Mouse (Mus musculus) liver, embryonic 16.5 days (tissue): ENCODE measurements at regions not wholly inside any gene's neighbourhood (a gene's known extent, or its start where the extent isn't known, plus 50 kb on each side); places are given as distances from the start of the nearest gene placed in this dataset.

Experiments used
- ATAC-seq: fragments of 200-750 bp; cut with Nextera tagmentation; 2 replicates; pipeline ENCODE4 v1.8.0; 2017; ENCODE audit warnings: low read depth, mild to moderate bottlenecking, moderate number of reproducible peaks, moderate library complexity
- H3K27ac ChIP-seq: fragments of 300-500 bp; sonication (generic); 2 replicates; pipeline ENCODE4 v1.5.1; 2014; ENCODE audit warnings: mild to moderate bottlenecking, low read length
- H3K27me3 ChIP-seq: fragments of 300-500 bp; sonication (generic); 2 replicates; pipeline ENCODE4 v1.6.1; 2014; ENCODE audit warnings: low read depth, low read length, mixed read lengths; ENCODE audit not compliant: control insufficient read depth, insufficient read depth
- H3K36me3 ChIP-seq: fragments of 300-500 bp; sonication (generic); 2 replicates; pipeline ENCODE4 v1.6.1; 2014; ENCODE audit warnings: mild to moderate bottlenecking; ENCODE audit not compliant: control insufficient read depth, insufficient read depth
- H3K4me1 ChIP-seq: fragments of 300-500 bp; sonication (generic); 2 replicates; pipeline ENCODE4 v1.6.1; 2014; ENCODE audit warnings: low read depth, low read length, mixed read lengths; ENCODE audit not compliant: control insufficient read depth
- H3K4me2 ChIP-seq: fragments of 300-500 bp; sonication (generic); 2 replicates; pipeline ENCODE4 v1.6.1; 2014; ENCODE audit warnings: low read depth, low read length, mixed read lengths
- H3K4me3 ChIP-seq: fragments of 300-500 bp; sonication (generic); 2 replicates; pipeline ENCODE4 v1.5.1; 2014; ENCODE audit warnings: low read depth, mild to moderate bottlenecking, low read length
- H3K9ac ChIP-seq: fragments of 300-500 bp; sonication (generic); 2 replicates; pipeline ENCODE4 v1.6.1; 2014; ENCODE audit warnings: low read depth, low read length
- H3K9me3 ChIP-seq: fragments of 300-500 bp; sonication (generic); replicated peaks from 2 replicates; pipeline ENCODE4 v1.6.1; 2016; ENCODE audit warnings: low read length; ENCODE audit not compliant: control insufficient read depth
- WGBS: fragments of 180-500 bp; shearing (Covaris S2); extraction: QIAGEN DNeasy Blood & Tissue Kit; methylation state at CpG from one replicate; pipeline ENCODE4 v1.1.7; 2014; ENCODE audit not compliant: insufficient replicate concordance; 5-methylcytosine and 5-hydroxymethylcytosine counted together

- H3K4me3 ChIP-seq: no peak overlapping the region
- H3K9ac ChIP-seq: no peak overlapping the region
- no peak for ATAC-seq
- H3K4me1 ChIP-seq: no peaks in the 10 kb centered on the region
- H3K4me2 ChIP-seq: no peak overlapping the region
- H3K27ac ChIP-seq: no peak overlapping the region
- 76% methylated on average over 4 of the region's 4 CpGs for WGBS
- H3K9me3 ChIP-seq: no peaks in the 10 kb centered on the region
- H3K36me3 ChIP-seq: no peaks in the 10 kb centered on the region
- H3K27me3 ChIP-seq: no peaks in the 10 kb centered on the region
Observed at GRCm38 (mm10) chr7:66479321-66479720, 52.0 kb upstream of the Aldh1a3 start.

DNA sequence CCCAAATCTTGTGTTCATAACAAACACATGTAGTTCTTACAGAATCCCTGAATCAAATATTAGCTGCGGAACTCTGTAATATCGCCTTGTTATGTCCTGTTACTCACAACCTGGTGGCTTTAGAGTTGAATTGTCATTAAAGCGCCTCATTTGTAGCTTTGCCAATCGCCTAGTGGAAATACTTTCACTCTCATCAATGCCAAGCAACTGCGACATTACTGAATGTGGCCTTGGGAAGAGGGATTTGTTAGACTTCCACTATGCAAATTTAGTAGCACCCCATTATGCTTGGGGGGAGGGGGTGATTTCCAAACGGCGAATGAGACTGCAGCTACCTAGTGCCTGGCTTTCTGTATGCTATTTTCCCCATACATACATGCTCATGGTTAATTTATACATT lies 50.8 kb upstream of the Aldh1a3 start:
- Histone ChIP-seq H3K9ac (no peak overlapping the region), H3K27ac (no peak overlapping the region), H3K4me1 (no peaks in the 10 kb centered on the region), H3K27me3 (no peaks in the 10 kb centered on the region), H3K9me3 (no peaks in the 10 kb centered on the region), H3K4me3 (no peak overlapping the region), H3K36me3 (no peaks in the 10 kb centered on the region), H3K4me2 (no peak overlapping the region)
- no peak for ATAC-seq
- 69% methylated on average over 7 of the region's 7 CpGs for WGBS

GRCm38 (mm10) chr7:66477475-66477874 lies 50.2 kb upstream of the Aldh1a3 start:
- Histone ChIP-seq H3K9me3 (no peaks in the 10 kb centered on the region), H3K9ac (no peak overlapping the region), H3K4me2 (no peak overlapping the region), H3K27ac (no peak overlapping the region), H3K4me3 (no peak overlapping the region), H3K27me3 (no peaks in the 10 kb centered on the region), H3K36me3 (no peaks in the 10 kb centered on the region), H3K4me1 (no peaks in the 10 kb centered on the region)
- whole genome bisulfite sequencing: 28% methylated on average over 5 of the region's 5 CpGs
- no peak for ATAC-seq
